Mouse (Mus musculus) olfactory bulb, adult 2 months (tissue): ENCODE data around the gene Prss33. TPM values are rescaled to one million over a fixed set of nuclear protein-coding genes. Genes with fewer than 3 reads are reported as not detected.

Experiments
- H3K27ac ChIP-seq: fragments of 200-500 bp; 2 replicates; pipeline ENCODE4 v1.5.1; 2012; ENCODE audit warnings: low read depth, low read length; ENCODE audit not compliant: insufficient read depth
- H3K4me1 ChIP-seq: fragments of 200-500 bp; 2 replicates; pipeline ENCODE4 v1.6.1; 2012; ENCODE audit warnings: low read length; ENCODE audit not compliant: control insufficient read depth, insufficient read depth
- H3K4me3 ChIP-seq: fragments of 200-500 bp; 2 replicates; pipeline ENCODE4 v1.5.1; 2012; ENCODE audit warnings: mild to moderate bottlenecking, low read depth, low read length, moderate library complexity; ENCODE audit not compliant: insufficient read depth
- CTCF ChIP-seq: fragments of 200-500 bp; IDR thresholded peaks from 2 replicates; pipeline ENCODE4 v1.5.1; 2012; ENCODE audit warnings: low read depth, mild to moderate bottlenecking, low read length, moderate library complexity; ENCODE audit not compliant: insufficient read depth
- POLR2A ChIP-seq: fragments of 200-500 bp; IDR thresholded peaks from 2 replicates; pipeline ENCODE4 v1.6.1; 2012; ENCODE audit warnings: mild to moderate bottlenecking, low read depth, low read length, moderate library complexity; ENCODE audit not compliant: insufficient read depth
- WGBS: fragments of 180-500 bp; shearing (Covaris S2); methylation state at CpG from one replicate; pipeline ENCODE4 v1.1.7; 2018; 5-methylcytosine and 5-hydroxymethylcytosine counted together
- polyA plus RNA-seq: library from polyadenylated mRNA; stranded (reverse); fragments of >200 nt; gene quantifications from 2 replicates; pipeline ENCODE4 v1.2.4, GENCODE M21; 2012; ENCODE audit warnings: low replicate concordance; ENCODE audit not compliant: missing spikeins, insufficient read depth, insufficient read length

Prss33 gene
- polyA plus RNA-seq, 1 experiment = not detected

- peak within 1 kb of the TSS; percentile 98 for H3K27ac ChIP-seq
- under 1% methylated on average over 36 of the region's 42 CpGs for WGBS
- peaks cover 3% of the 10 kb centered on the region for H3K4me1 ChIP-seq
- peak; percentile 73; the same call in 1 of the 2 replicates for TF ChIP-seq CTCF
- peak; percentile 31; the same call in 1 of the 2 replicates for TF ChIP-seq POLR2A
- H3K4me3 ChIP-seq = peak within 1 kb of the TSS; percentile 73
Observed at GRCm38 (mm10) chr17:23829064-23829619, 6.7 kb downstream of the Prss33 start, which contains the start of gene Elob. TSS of gene Elob (minus strand) at chr17:23829136.

- H3K4me3 ChIP-seq = peak overlapping the region; percentile 71
- peak overlapping the region; percentile 13 for H3K27ac ChIP-seq
- H3K4me1 ChIP-seq = peaks cover 3% of the 10 kb centered on the region
- TF ChIP-seq CTCF (no peak), POLR2A (no peak)
- under 1% methylated on average over 47 of the region's 47 CpGs for WGBS
Observed at GRCm38 (mm10) chr17:23828271-23829001, 7.4 kb downstream of the Prss33 start.

GRCm38 (mm10) chr17:23825591-23825990, 10.3 kb downstream of the Prss33 start:
- 67% methylated on average over 4 of the region's 4 CpGs for WGBS
- no peak overlapping the region for H3K27ac ChIP-seq
- H3K4me1 ChIP-seq = peaks cover 22% of the 10 kb centered on the region
- TF ChIP-seq CTCF (no peak), POLR2A (no peak)
- no peak overlapping the region for H3K4me3 ChIP-seq

GRCm38 (mm10) chr17:23823614-23824013, 12.2 kb downstream of the Prss33 start:
- TF ChIP-seq POLR2A = no peak
- no peak for TF ChIP-seq CTCF
- Histone ChIP-seq H3K4me1 (peaks cover 26% of the 10 kb centered on the region), H3K4me3 (no peak overlapping the region), H3K27ac (no peak overlapping the region)
- 89% methylated on average over 12 of the region's 12 CpGs for WGBS

- TF ChIP-seq POLR2A = no peak
- no peak for TF ChIP-seq CTCF
- Histone ChIP-seq H3K4me1 (peaks cover 26% of the 10 kb centered on the region), H3K27ac (no peak overlapping the region), H3K4me3 (no peak overlapping the region)
- 73% methylated on average over 16 of the region's 16 CpGs for WGBS
Observed at GRCm38 (mm10) chr17:23823018-23823417, 12.8 kb downstream of the Prss33 start.

GRCm38 (mm10) chr17:23822094-23822493, 13.8 kb downstream of the Prss33 start:
- Histone ChIP-seq H3K27ac (no peak overlapping the region), H3K4me1 (peaks cover 23% of the 10 kb centered on the region), H3K4me3 (no peak overlapping the region)
- TF ChIP-seq POLR2A (no peak), CTCF (no peak)
- WGBS = 73% methylated on average over 6 of the region's 6 CpGs

- H3K27ac ChIP-seq = no peak overlapping the region
Observed at GRCm38 (mm10) chr17:23820731-23821130, 15.1 kb downstream of the Prss33 start.

GRCm38 (mm10) chr17:23819235-23819634, 16.6 kb downstream of the Prss33 start:
- H3K4me1 ChIP-seq = peaks cover 23% of the 10 kb centered on the region
- WGBS = 98% methylated on average over 25 of the region's 25 CpGs

More at GRCm38 (mm10) chr17:23820731-23821130, 15.1 kb downstream of the Prss33 start:
- Histone ChIP-seq H3K4me3 (no peak overlapping the region), H3K4me1 (peaks cover 23% of the 10 kb centered on the region)
- 90% methylated on average over 5 of the region's 5 CpGs for WGBS
- TF ChIP-seq POLR2A = no peak
- TF ChIP-seq CTCF = no peak

GRCm38 (mm10) chr17:23818579-23818978, 17.3 kb downstream of the Prss33 start:
- 99% methylated on average over 8 of the region's 8 CpGs for WGBS
- Histone ChIP-seq H3K27ac (no peak overlapping the region), H3K4me3 (no peak overlapping the region), H3K4me1 (peaks cover 23% of the 10 kb centered on the region)
- no peak for TF ChIP-seq POLR2A
- TF ChIP-seq CTCF = no peak

More at GRCm38 (mm10) chr17:23819235-23819634, 16.6 kb downstream of the Prss33 start:
- H3K4me3 ChIP-seq = no peak overlapping the region
- H3K27ac ChIP-seq = no peak overlapping the region
- no peak for TF ChIP-seq POLR2A
- TF ChIP-seq CTCF = no peak
